Mouse (Mus musculus) stomach, embryonic 14.5 days (tissue): ENCODE measurements around the gene Kifc3. TPM values are rescaled to one million over a fixed set of nuclear protein-coding genes. Genes with fewer than 3 reads are reported as not detected.

Source experiments
- ATAC-seq: fragments of 200-750 bp; cut with Nextera tagmentation; 2 replicates; pipeline ENCODE4 v1.8.0; 2017; ENCODE audit warnings: low read depth, moderate TSS enrichment; ENCODE audit not compliant: insufficient number of reproducible peaks, insufficient read depth, low FRiP score
- H3K27ac ChIP-seq: fragments of 300-500 bp; sonication (generic); 2 replicates; pipeline ENCODE4 v1.5.1; 2014; ENCODE audit warnings: mild to moderate bottlenecking, low read length, moderate library complexity, mixed read lengths
- H3K27me3 ChIP-seq: fragments of 300-500 bp; sonication (generic); 2 replicates; pipeline ENCODE4 v1.6.1; 2014; ENCODE audit warnings: low read length, control low read depth, mixed read lengths; ENCODE audit not compliant: control insufficient read depth, insufficient read depth
- H3K36me3 ChIP-seq: fragments of 300-500 bp; sonication (generic); 2 replicates; pipeline ENCODE4 v1.6.1; 2014; ENCODE audit warnings: mild to moderate bottlenecking, control low read depth, low read length, moderate library complexity, mixed read lengths; ENCODE audit not compliant: control insufficient read depth, insufficient read depth
- H3K4me1 ChIP-seq: fragments of 300-500 bp; sonication (generic); 2 replicates; pipeline ENCODE4 v1.6.1; 2014; ENCODE audit warnings: low read length, control low read depth, mixed read lengths; ENCODE audit not compliant: control insufficient read depth, insufficient read depth
- H3K4me2 ChIP-seq: fragments of 300-500 bp; sonication (generic); replicated peaks from 2 replicates; pipeline ENCODE4 v1.6.1; 2014; ENCODE audit warnings: low read depth, low read length, control low read depth
- H3K4me3 ChIP-seq: fragments of 300-500 bp; sonication (generic); 2 replicates; pipeline ENCODE4 v1.5.1; 2014; ENCODE audit warnings: low read depth, low read length, control low read depth
- H3K9ac ChIP-seq: fragments of 300-500 bp; sonication (generic); replicated peaks from 2 replicates; pipeline ENCODE4 v1.6.1; 2014; ENCODE audit warnings: low read depth, mild to moderate bottlenecking, control low read depth, low read length, moderate library complexity, mixed read lengths
- H3K9me3 ChIP-seq: fragments of 300-500 bp; sonication (generic); 2 replicates; pipeline ENCODE4 v1.6.1; 2016; ENCODE audit warnings: low read depth, low read length, control low read depth; ENCODE audit not compliant: control insufficient read depth
- WGBS: fragments of 180-500 bp; shearing (Covaris S2); extraction: QIAGEN DNeasy Blood & Tissue Kit; methylation state at CpG from one replicate; pipeline ENCODE4 v1.1.7; 2014; 5-methylcytosine and 5-hydroxymethylcytosine counted together
- polyA plus RNA-seq: library from polyadenylated mRNA; unstranded; fragments of >200 nt; fragmentation: Nextera tagmentation; extraction: Ambion mirVana; gene quantifications from 2 replicates; pipeline ENCODE4 v1.2.1, GENCODE M21; 2014

Kifc3 gene
- 9.3 and 12.3 TPM in 2 replicates for polyA plus RNA-seq

DNA sequence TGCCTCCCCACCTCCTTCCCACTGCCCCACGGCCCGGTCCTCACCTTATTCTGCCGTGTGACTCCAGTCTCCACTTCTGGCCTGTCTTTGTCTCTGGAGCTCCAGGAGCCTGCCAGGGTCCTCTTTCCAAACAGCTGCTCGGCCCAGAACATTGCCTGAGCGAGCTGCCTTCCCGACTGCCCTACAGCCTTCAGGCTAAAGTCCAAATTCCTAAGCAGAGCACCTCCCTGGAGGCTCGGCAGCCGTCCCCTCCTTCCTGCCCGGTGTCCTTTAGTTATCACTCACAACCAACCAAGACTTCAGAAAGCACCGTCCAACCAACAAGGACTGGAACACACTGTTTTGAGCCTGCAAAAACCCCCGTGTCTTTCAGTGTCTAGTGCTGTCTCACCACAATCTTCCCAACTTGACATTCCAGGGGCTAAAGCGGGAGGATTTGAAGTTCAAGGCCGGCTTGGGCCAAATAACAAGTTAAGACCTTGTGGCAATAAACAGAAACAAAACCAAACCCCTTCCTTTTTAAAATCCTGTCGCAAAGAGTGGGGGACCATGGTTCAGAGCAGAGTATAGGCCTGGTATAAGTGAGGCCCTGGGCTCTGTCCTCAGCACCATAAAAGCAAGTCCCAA, at the start of gene Kifc3:
TSS of gene Kifc3 (minus strand) at position 164 of the 627 bp plus-strand sequence.
- no peaks in the 10 kb centered on the region for H3K27me3 ChIP-seq
- H3K9me3 ChIP-seq = no peaks in the 10 kb centered on the region
- H3K4me1 ChIP-seq = no peaks in the 10 kb centered on the region
- WGBS = 61% methylated on average over 14 of the region's 14 CpGs
- H3K36me3 ChIP-seq = no peaks in the 10 kb centered on the region
- H3K4me3 ChIP-seq = no peak within 1 kb of the TSS
- no peak for ATAC-seq
- no peak within 1 kb of the TSS for H3K9ac ChIP-seq
- no peak within 1 kb of the TSS for H3K4me2 ChIP-seq
- no peak within 1 kb of the TSS for H3K27ac ChIP-seq

- H3K9ac ChIP-seq = no peak overlapping the region
- no peak overlapping the region for H3K4me3 ChIP-seq
- H3K4me2 ChIP-seq = no peak overlapping the region
- H3K9me3 ChIP-seq = no peaks in the 10 kb centered on the region
- 63% methylated on average over 9 of the region's 9 CpGs for WGBS
- no peaks in the 10 kb centered on the region for H3K4me1 ChIP-seq
- no peak overlapping the region for H3K27ac ChIP-seq
- H3K36me3 ChIP-seq = no peaks in the 10 kb centered on the region
- no peak for ATAC-seq
- H3K27me3 ChIP-seq = no peaks in the 10 kb centered on the region
Observed at GRCm38 (mm10) chr8:95252056-95252455, 49.4 kb upstream of the Kifc3 start.

- Histone ChIP-seq H3K4me2 (no peak overlapping the region), H3K4me1 (peaks cover 3% of the 10 kb centered on the region; the same call in 1 of the 2 replicates), H3K36me3 (no peaks in the 10 kb centered on the region), H3K27ac (no peak overlapping the region), H3K4me3 (no peak overlapping the region), H3K9me3 (no peaks in the 10 kb centered on the region), H3K9ac (no peak overlapping the region), H3K27me3 (no peaks in the 10 kb centered on the region)
- WGBS = 47% methylated on average over 4 of the region's 4 CpGs
- ATAC-seq = no peak
Observed at GRCm38 (mm10) chr8:95249847-95250246, 47.2 kb upstream of the Kifc3 start.

- Histone ChIP-seq H3K9me3 (no peaks in the 10 kb centered on the region), H3K27me3 (no peaks in the 10 kb centered on the region), H3K4me3 (no peak overlapping the region), H3K27ac (no peak overlapping the region), H3K4me2 (no peak overlapping the region), H3K4me1 (peaks cover 6% of the 10 kb centered on the region; the same call in 1 of the 2 replicates), H3K36me3 (no peaks in the 10 kb centered on the region), H3K9ac (no peak overlapping the region)
- no peak for ATAC-seq
- WGBS = 78% methylated on average over 5 of the region's 5 CpGs
Observed at GRCm38 (mm10) chr8:95247277-95247676, 44.7 kb upstream of the Kifc3 start.

- H3K9ac ChIP-seq = no peak overlapping the region
- H3K27me3 ChIP-seq = no peaks in the 10 kb centered on the region
- no peaks in the 10 kb centered on the region for H3K36me3 ChIP-seq
- no peak overlapping the region for H3K4me2 ChIP-seq
- no peaks in the 10 kb centered on the region for H3K9me3 ChIP-seq
- no peak overlapping the region for H3K27ac ChIP-seq
- 55% methylated on average over 5 of the region's 5 CpGs for WGBS
- peaks cover 6% of the 10 kb centered on the region; the same call in 1 of the 2 replicates for H3K4me1 ChIP-seq
- H3K4me3 ChIP-seq = no peak overlapping the region
- ATAC-seq = peak; percentile 42; the same call in 1 of the 2 replicates
Observed at GRCm38 (mm10) chr8:95245180-95245579, 42.6 kb upstream of the Kifc3 start.

- no peak for ATAC-seq
- Histone ChIP-seq H3K27ac (no peak overlapping the region), H3K4me1 (peaks cover 6% of the 10 kb centered on the region; the same call in 1 of the 2 replicates), H3K27me3 (no peaks in the 10 kb centered on the region), H3K4me3 (no peak overlapping the region), H3K9ac (no peak overlapping the region), H3K4me2 (no peak overlapping the region), H3K9me3 (no peaks in the 10 kb centered on the region), H3K36me3 (no peaks in the 10 kb centered on the region)
- WGBS = 70% methylated on average over 4 of the region's 4 CpGs
Observed at GRCm38 (mm10) chr8:95243853-95244252, 41.2 kb upstream of the Kifc3 start.

DNA sequence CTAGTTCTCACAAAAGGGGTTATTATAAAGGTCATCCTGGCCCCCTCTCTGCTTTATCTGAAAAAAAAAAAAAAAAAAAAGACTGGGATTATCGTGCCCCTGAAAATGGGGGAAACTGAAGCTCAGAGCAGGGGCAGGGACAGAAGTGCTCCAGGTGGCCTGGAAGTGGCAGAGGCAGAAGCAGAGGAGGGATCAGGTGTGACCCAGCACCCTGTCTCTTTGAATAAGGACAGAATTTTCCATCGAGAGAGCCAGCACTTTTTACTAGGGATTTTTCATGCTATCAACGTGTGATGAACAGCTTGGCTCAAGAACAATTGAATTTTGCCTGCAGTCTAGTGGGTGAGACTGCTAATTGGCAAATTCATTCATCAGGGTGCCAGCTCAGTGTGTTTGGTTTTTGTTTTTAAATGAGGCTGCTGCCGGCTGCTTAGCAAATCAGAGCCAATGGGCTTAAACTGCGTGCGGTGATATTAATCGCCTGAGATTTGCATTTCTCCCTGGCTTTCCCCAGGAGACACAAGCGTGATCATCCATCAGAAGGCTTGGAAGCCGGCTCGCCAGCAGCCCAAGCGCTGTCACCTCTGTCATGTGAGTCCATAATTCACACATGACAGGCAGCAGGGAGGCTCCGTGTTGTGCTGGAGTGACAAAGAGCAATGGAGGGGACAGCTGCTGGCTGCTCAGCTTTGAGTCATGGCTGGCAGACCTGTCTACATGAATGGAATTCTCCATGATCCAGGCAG, 40.4 kb upstream of the Kifc3 start:
- 29% methylated on average over 12 of the region's 12 CpGs for WGBS
- no peak overlapping the region for H3K27ac ChIP-seq
- no peak overlapping the region for H3K9ac ChIP-seq
- H3K9me3 ChIP-seq = no peaks in the 10 kb centered on the region
- peaks cover 6% of the 10 kb centered on the region; the same call in 1 of the 2 replicates for H3K4me1 ChIP-seq
- H3K4me3 ChIP-seq = no peak overlapping the region
- no peaks in the 10 kb centered on the region for H3K36me3 ChIP-seq
- no peak overlapping the region for H3K4me2 ChIP-seq
- no peak for ATAC-seq
- H3K27me3 ChIP-seq = no peaks in the 10 kb centered on the region

- WGBS = 85% methylated on average over 26 of the region's 26 CpGs
Observed at GRCm38 (mm10) chr8:95242099-95242825, 39.6 kb upstream of the Kifc3 start.

More at GRCm38 (mm10) chr8:95242099-95242825, 39.6 kb upstream of the Kifc3 start:
- Histone ChIP-seq H3K4me3 (no peak overlapping the region), H3K9me3 (no peaks in the 10 kb centered on the region), H3K9ac (no peak overlapping the region), H3K4me1 (peaks cover 6% of the 10 kb centered on the region; the same call in 1 of the 2 replicates), H3K4me2 (no peak overlapping the region), H3K27ac (no peak overlapping the region), H3K27me3 (no peaks in the 10 kb centered on the region), H3K36me3 (no peaks in the 10 kb centered on the region)
- ATAC-seq = no peak
